ENCODE assay signal across 13 mouse cellular contexts in the genomic region with DNA sequence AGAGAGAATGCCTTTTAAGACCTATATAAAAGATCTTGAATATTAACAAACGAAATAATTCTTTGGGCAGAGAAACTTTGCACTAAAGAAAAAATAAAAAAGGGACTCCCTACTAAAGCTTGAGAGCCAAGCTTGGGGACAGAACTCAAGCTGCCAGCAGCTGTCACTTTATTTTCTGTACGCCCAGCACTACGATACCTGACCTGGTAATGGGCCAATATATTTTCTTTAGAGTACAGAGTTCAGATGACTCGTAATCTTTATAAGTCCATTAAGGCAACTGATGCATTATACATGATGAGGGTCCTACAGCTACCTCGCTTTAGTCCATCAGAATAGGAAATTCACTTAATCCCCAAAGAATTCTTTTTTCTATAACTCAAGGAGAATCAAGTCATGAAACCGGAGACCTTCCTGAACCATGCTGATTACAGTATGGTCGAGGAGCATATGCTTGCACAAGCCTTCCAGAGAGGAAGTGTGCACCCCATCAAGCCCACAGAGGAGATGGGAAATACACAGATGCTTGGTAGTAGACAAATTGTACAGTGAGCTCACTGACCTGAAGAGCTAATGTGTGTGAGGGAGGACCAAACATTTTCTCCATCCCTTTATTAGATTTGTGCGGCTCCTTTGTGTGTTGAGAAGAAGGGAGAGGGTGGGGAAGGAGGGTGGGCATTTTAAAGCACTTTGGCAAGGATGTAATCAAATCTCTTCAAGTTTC.
DNase-seq lines count a peak whose midpoint lies in the region; ATAC-seq lines count a peak whose summit lies in the region.
"Had no signal": no experiment of that assay in that cellular context is flagged by ENCODE, and none has a peak within 500 bp of the region (broad histone marks: within the 10 kb centered on the region; RNA-seq: fewer than 3 reads in every experiment).

No protein-coding gene starts in this region.

- no peaks in the 10 kb centered on the region for H3K36me3 ChIP-seq in midbrain, embryonic 13.5 days
- no peaks in the 10 kb centered on the region for H3K36me3 ChIP-seq in midbrain, embryonic 11.5 days (ENCODE audit: control insufficient read depth, insufficient read depth, low read length)
- no peaks in the 10 kb centered on the region for H3K36me3 ChIP-seq in forebrain, embryonic 14.5 days (ENCODE audit: control insufficient read depth, insufficient read depth, low read length)
- no peaks in the 10 kb centered on the region for H3K36me3 ChIP-seq in neural tube, embryonic 15.5 days
- no peaks in the 10 kb centered on the region for H3K36me3 ChIP-seq in kidney, embryonic 14.5 days (ENCODE audit: control insufficient read depth, insufficient read depth, low read length)

- no peaks in the 10 kb centered on the region for H3K9me3 ChIP-seq in midbrain, embryonic 13.5 days
- H3K9me3 ChIP-seq in midbrain, embryonic 11.5 days (ENCODE audit: control insufficient read depth, low read length), result no peaks in the 10 kb centered on the region
- H3K9me3 ChIP-seq in forebrain, embryonic 14.5 days (replicated peaks; ENCODE audit: control insufficient read depth, low read length), result no peaks in the 10 kb centered on the region
- H3K9me3 ChIP-seq in neural tube, embryonic 15.5 days (replicated peaks), result no peaks in the 10 kb centered on the region
- no peaks in the 10 kb centered on the region for H3K9me3 ChIP-seq in kidney, embryonic 14.5 days (ENCODE audit: control insufficient read depth, low read length)

- no peak overlapping the region for H3K4me3 ChIP-seq in midbrain, embryonic 13.5 days (replicated peaks)
- H3K4me3 ChIP-seq in midbrain, embryonic 11.5 days (ENCODE audit: low read depth, low read length), result no peak overlapping the region
- no peak overlapping the region for H3K4me3 ChIP-seq in forebrain, embryonic 14.5 days (ENCODE audit: low read depth, low read length)
- no peak overlapping the region for H3K4me3 ChIP-seq in neural tube, embryonic 15.5 days (replicated peaks)
- no peak overlapping the region for H3K4me3 ChIP-seq in kidney, embryonic 14.5 days (ENCODE audit: low read length)

- H3K4me1 ChIP-seq in midbrain, embryonic 13.5 days (replicated peaks), result no peaks in the 10 kb centered on the region
- H3K4me1 ChIP-seq in midbrain, embryonic 11.5 days (ENCODE audit: control insufficient read depth, insufficient read depth, low read length), result no peaks in the 10 kb centered on the region
- H3K4me1 ChIP-seq in forebrain, embryonic 14.5 days (ENCODE audit: control insufficient read depth, insufficient read depth, low read length), result peaks cover 3% of the 10 kb centered on the region
- H3K4me1 ChIP-seq in neural tube, embryonic 15.5 days, result 0 out of 2 replicates have a peak, but pooled peaks cover 3% of the 10 kb centered on the region
- H3K4me1 ChIP-seq in kidney, embryonic 14.5 days (ENCODE audit: control insufficient read depth, insufficient read depth, low read length), result no peaks in the 10 kb centered on the region

- H3K9ac ChIP-seq in midbrain, embryonic 13.5 days (replicated peaks), result no peak overlapping the region
- no peak overlapping the region for H3K9ac ChIP-seq in midbrain, embryonic 11.5 days (ENCODE audit: low read length)
- H3K9ac ChIP-seq in forebrain, embryonic 14.5 days (ENCODE audit: low read length), result no peak overlapping the region
- no peak overlapping the region for H3K9ac ChIP-seq in neural tube, embryonic 15.5 days (replicated peaks)
- H3K9ac ChIP-seq in kidney, embryonic 14.5 days (ENCODE audit: low read depth, low read length), result no peak overlapping the region
- H3K9ac ChIP-seq: liver, embryonic 14.5 days had no signal

- H3K27ac ChIP-seq in midbrain, embryonic 13.5 days, result no peak overlapping the region
- H3K27ac ChIP-seq in midbrain, embryonic 11.5 days (ENCODE audit: low read depth, low read length), result no peak overlapping the region
- H3K27ac ChIP-seq in forebrain, embryonic 14.5 days (ENCODE audit: low read depth, low read length), result no peak overlapping the region
- no peak overlapping the region; the same call in 1 of the 2 replicates for H3K27ac ChIP-seq in neural tube, embryonic 15.5 days (replicated peaks)
- no peak overlapping the region for H3K27ac ChIP-seq in kidney, embryonic 14.5 days (ENCODE audit: low read depth, low read length)
- H3K27ac ChIP-seq: liver, embryonic 14.5 days had no signal

- ATAC-seq in midbrain, embryonic 13.5 days, result 0 out of 2 replicates have a peak, but pooled peaks have one; percentile 17
- no peak for ATAC-seq in midbrain, embryonic 11.5 days (ENCODE audit: low FRiP score)
- peak; percentile 25; the same call in 1 of the 2 replicates for ATAC-seq in forebrain, embryonic 14.5 days
- peak; percentile 45 for ATAC-seq in neural tube, embryonic 15.5 days (ENCODE audit: low FRiP score)
- no peak for ATAC-seq in kidney, embryonic 14.5 days (ENCODE audit: low FRiP score, low TSS enrichment)
- ATAC-seq: intestine, embryonic 16.5 days had no signal

- no peaks in the 10 kb centered on the region for H3K27me3 ChIP-seq in midbrain, embryonic 13.5 days
- H3K27me3 ChIP-seq in midbrain, embryonic 11.5 days (ENCODE audit: control insufficient read depth, insufficient read depth, low read length), result no peaks in the 10 kb centered on the region
- H3K27me3 ChIP-seq in forebrain, embryonic 14.5 days (replicated peaks; ENCODE audit: control insufficient read depth, insufficient read depth, low read length), result no peaks in the 10 kb centered on the region
- H3K27me3 ChIP-seq in neural tube, embryonic 15.5 days (replicated peaks), result no peaks in the 10 kb centered on the region
- H3K27me3 ChIP-seq in kidney, embryonic 14.5 days (ENCODE audit: control insufficient read depth, insufficient read depth, low read length), result no peaks in the 10 kb centered on the region

- DNase-seq in midbrain, embryonic 11.5 days (ENCODE audit: low spot score, missing footprints), result no peak
- peak; percentile 56 to 62 for DNase-seq in cerebellum, postnatal 10 days
- DNase-seq in forebrain, embryonic 14.5 days (ENCODE audit: low spot score), result peak; percentile 3
- DNase-seq in spleen, postnatal 4 days (ENCODE audit: low spot score in 2 of 2), result no peak
- no peak for DNase-seq in gastrocnemius, postnatal 4 days (ENCODE audit: low spot score in 2 of 2)
- DNase-seq: adrenal gland, postnatal 10 days; lung, postnatal 4 days; spleen, adult 18-20 months had no signal

- WGBS in midbrain, embryonic 13.5 days, result 80% methylated on average over 8 of the region's 8 CpGs
- WGBS in midbrain, embryonic 11.5 days, result 86% methylated on average over 8 of the region's 8 CpGs
- 74% methylated on average over 8 of the region's 8 CpGs for WGBS in forebrain, embryonic 14.5 days
- WGBS in neural tube, embryonic 15.5 days, result 70% methylated on average over 8 of the region's 8 CpGs
- 82% methylated on average over 8 of the region's 8 CpGs for WGBS in kidney, embryonic 14.5 days

- H3K4me2 ChIP-seq in midbrain, embryonic 13.5 days (replicated peaks), result no peak overlapping the region
- H3K4me2 ChIP-seq in midbrain, embryonic 11.5 days, result no peak overlapping the region
- no peak overlapping the region for H3K4me2 ChIP-seq in forebrain, embryonic 14.5 days (ENCODE audit: low read length)
- H3K4me2 ChIP-seq in neural tube, embryonic 15.5 days, result no peak overlapping the region
- H3K4me2 ChIP-seq in kidney, embryonic 14.5 days (replicated peaks; ENCODE audit: low read depth, low read length), result no peak overlapping the region

Comparison
In these comparisons a context has a peak if more than half of its experiments do, and no peak if none do; other contexts are left out.
1. ATAC-seq: peak in midbrain, embryonic 13.5 days (single experiment), forebrain, embryonic 14.5 days (single experiment) and neural tube, embryonic 15.5 days (single experiment); none in midbrain, embryonic 11.5 days (single experiment) and kidney, embryonic 14.5 days (single experiment).
2. DNase-seq: peak in cerebellum, postnatal 10 days (2 of 2) and forebrain, embryonic 14.5 days (single experiment); none in midbrain, embryonic 11.5 days (single experiment), spleen, postnatal 4 days (0 of 2) and gastrocnemius, postnatal 4 days (0 of 2).